Mouse (Mus musculus): ENCODE results near the gene Rab3a. TPM values are rescaled to one million over a fixed set of nuclear protein-coding genes. Genes with fewer than 3 reads are reported as not detected.

Rab3a gene
- polyA plus RNA-seq, 1 experiment from 2014 or later, result 561 TPM

- H3K4me3 ChIP-seq, result 0 out of 2 replicates have a peak overlapping the region, but pooled peaks have one; percentile 2
- H3K27ac ChIP-seq (replicated peaks), result no peak overlapping the region
- peak overlapping the region; percentile 20 for H3K4me2 ChIP-seq
- no peak overlapping the region for H3K9ac ChIP-seq
- H3K4me1 ChIP-seq (replicated peaks), result peaks cover 39% of the 10 kb centered on the region
- peak; percentile 8; the same call in 1 of the 2 replicates for ATAC-seq (ENCODE audit: low FRiP score, low read depth)
- 0 out of 2 replicates have a peak, but pooled peaks cover 3% of the 10 kb centered on the region for H3K27me3 ChIP-seq
- H3K36me3 ChIP-seq, result peaks cover 39% of the 10 kb centered on the region
- 23% methylated on average over 30 of the region's 30 CpGs for WGBS
- H3K9me3 ChIP-seq, result no peaks in the 10 kb centered on the region
Measured at GRCm38 (mm10) chr8:70787941-70788667, 33.6 kb downstream of the Rab3a start.

GRCm38 (mm10) chr8:70789046-70789445 lies 34.6 kb downstream of the Rab3a start:
- Histone ChIP-seq H3K36me3 (peaks cover 30% of the 10 kb centered on the region), H3K9ac (no peak overlapping the region), H3K4me3 (no peak overlapping the region), H3K9me3 (no peaks in the 10 kb centered on the region), H3K27ac (replicated peaks) (no peak overlapping the region), H3K4me1 (replicated peaks) (peaks cover 46% of the 10 kb centered on the region), H3K4me2 (no peak overlapping the region), H3K27me3 (0 out of 2 replicates have a peak, but pooled peaks cover 3% of the 10 kb centered on the region)
- WGBS, result 86% methylated on average over 10 of the region's 10 CpGs
- no peak for ATAC-seq (ENCODE audit: low FRiP score, low read depth)

GRCm38 (mm10) chr8:70790846-70791245 lies 36.4 kb downstream of the Rab3a start:
- Histone ChIP-seq H3K4me2 (peak overlapping the region; percentile 86), H3K9me3 (no peaks in the 10 kb centered on the region), H3K9ac (peak overlapping the region; percentile 75; the same call in 1 of the 2 replicates), H3K36me3 (peaks cover 17% of the 10 kb centered on the region), H3K4me3 (no peak overlapping the region), H3K4me1 (replicated peaks) (peaks cover 48% of the 10 kb centered on the region), H3K27ac (replicated peaks) (no peak overlapping the region), H3K27me3 (0 out of 2 replicates have a peak, but pooled peaks cover 3% of the 10 kb centered on the region)
- no peak for ATAC-seq (ENCODE audit: low FRiP score, low read depth)
- 54% methylated on average over 8 of the region's 8 CpGs for WGBS

- ATAC-seq (ENCODE audit: low FRiP score, low read depth), result no peak
- Histone ChIP-seq H3K27me3 (0 out of 2 replicates have a peak, but pooled peaks cover 3% of the 10 kb centered on the region), H3K27ac (replicated peaks) (no peak overlapping the region), H3K4me3 (peak overlapping the region; percentile 60), H3K4me2 (peak overlapping the region; percentile 86), H3K9me3 (no peaks in the 10 kb centered on the region), H3K9ac (0 out of 2 replicates have a peak overlapping the region, but pooled peaks have one; percentile 75), H3K36me3 (peaks cover 13% of the 10 kb centered on the region; the same call in 1 of the 2 replicates), H3K4me1 (replicated peaks) (peaks cover 52% of the 10 kb centered on the region)
- WGBS, result 78% methylated on average over 7 of the region's 7 CpGs
Measured at GRCm38 (mm10) chr8:70791294-70791701, 36.8 kb downstream of the Rab3a start.

GRCm38 (mm10) chr8:70791975-70792691 lies 37.7 kb downstream of the Rab3a start:
- ATAC-seq (ENCODE audit: low FRiP score, low read depth), result peak; percentile 84
- peak overlapping the region; percentile 89 for H3K27ac ChIP-seq (replicated peaks)
- peak overlapping the region; percentile 75 for H3K9ac ChIP-seq
- H3K27me3 ChIP-seq, result 0 out of 2 replicates have a peak, but pooled peaks cover 3% of the 10 kb centered on the region
- H3K36me3 ChIP-seq, result peaks cover 5% of the 10 kb centered on the region; the same call in 1 of the 2 replicates
- peak overlapping the region; percentile 60 for H3K4me3 ChIP-seq
- H3K9me3 ChIP-seq, result no peaks in the 10 kb centered on the region
- WGBS, result 3% methylated on average over 58 of the region's 58 CpGs
- H3K4me2 ChIP-seq, result peak overlapping the region; percentile 86
- peaks cover 57% of the 10 kb centered on the region for H3K4me1 ChIP-seq (replicated peaks)

- peak overlapping the region; percentile 89 for H3K27ac ChIP-seq (replicated peaks)
- no peaks in the 10 kb centered on the region for H3K9me3 ChIP-seq
- H3K36me3 ChIP-seq, result peaks cover 4% of the 10 kb centered on the region; the same call in 1 of the 2 replicates
- under 1% methylated on average over 20 of the region's 20 CpGs for WGBS
- peak overlapping the region; percentile 60 for H3K4me3 ChIP-seq
- peaks cover 60% of the 10 kb centered on the region for H3K4me1 ChIP-seq (replicated peaks)
- peak overlapping the region; percentile 75 for H3K9ac ChIP-seq
- 0 out of 2 replicates have a peak, but pooled peaks cover 3% of the 10 kb centered on the region for H3K27me3 ChIP-seq
- H3K4me2 ChIP-seq, result peak overlapping the region; percentile 86
- no peak; the same call in 1 of the 2 replicates for ATAC-seq (ENCODE audit: low FRiP score, low read depth)
Measured at GRCm38 (mm10) chr8:70792700-70793099, 38.2 kb downstream of the Rab3a start.

- Histone ChIP-seq H3K36me3 (no peaks in the 10 kb centered on the region), H3K9ac (no peak overlapping the region), H3K4me1 (replicated peaks) (peaks cover 58% of the 10 kb centered on the region), H3K4me3 (no peak overlapping the region), H3K27me3 (peaks cover 6% of the 10 kb centered on the region), H3K9me3 (no peaks in the 10 kb centered on the region), H3K4me2 (no peak overlapping the region), H3K27ac (replicated peaks) (no peak overlapping the region)
- 96% methylated on average over 2 of the region's 2 CpGs for WGBS
- no peak for ATAC-seq (ENCODE audit: low FRiP score, low read depth)
Measured at GRCm38 (mm10) chr8:70794215-70794614, 39.7 kb downstream of the Rab3a start.

- Histone ChIP-seq H3K4me3 (no peak overlapping the region), H3K27ac (replicated peaks) (no peak overlapping the region), H3K36me3 (no peaks in the 10 kb centered on the region), H3K4me1 (replicated peaks) (peaks cover 56% of the 10 kb centered on the region), H3K9me3 (no peaks in the 10 kb centered on the region), H3K4me2 (0 out of 2 replicates have a peak overlapping the region, but pooled peaks have one; percentile 97), H3K9ac (no peak overlapping the region), H3K27me3 (peaks cover 12% of the 10 kb centered on the region)
- 86% methylated on average over 2 of the region's 2 CpGs for WGBS
- no peak for ATAC-seq (ENCODE audit: low FRiP score, low read depth)
Measured at GRCm38 (mm10) chr8:70795370-70795769, 40.9 kb downstream of the Rab3a start.

GRCm38 (mm10) chr8:70796403-70797080 lies 42.1 kb downstream of the Rab3a start:
- under 1% methylated on average over 54 of the region's 54 CpGs for WGBS
- Histone ChIP-seq H3K4me3 (peak overlapping the region; percentile 67), H3K27ac (replicated peaks) (peak overlapping the region; percentile 50; the same call in 1 of the 2 replicates), H3K9ac (peak overlapping the region; percentile 69), H3K36me3 (no peaks in the 10 kb centered on the region), H3K4me2 (peak overlapping the region; percentile 97), H3K9me3 (no peaks in the 10 kb centered on the region), H3K4me1 (replicated peaks) (peaks cover 47% of the 10 kb centered on the region), H3K27me3 (peaks cover 12% of the 10 kb centered on the region)
- peak; percentile 0; the same call in 1 of the 2 replicates for ATAC-seq (ENCODE audit: low FRiP score, low read depth)

- Histone ChIP-seq H3K9ac (peak overlapping the region; percentile 69), H3K36me3 (no peaks in the 10 kb centered on the region), H3K9me3 (no peaks in the 10 kb centered on the region), H3K27me3 (peaks cover 19% of the 10 kb centered on the region), H3K27ac (replicated peaks) (0 out of 2 replicates have a peak overlapping the region, but pooled peaks have one; percentile 30), H3K4me3 (peak overlapping the region; percentile 67), H3K4me2 (peak overlapping the region; percentile 97), H3K4me1 (replicated peaks) (peaks cover 41% of the 10 kb centered on the region)
- under 1% methylated on average over 57 of the region's 57 CpGs for WGBS
- ATAC-seq (ENCODE audit: low FRiP score, low read depth), result peak; percentile 87
Measured at GRCm38 (mm10) chr8:70797081-70798070, 42.9 kb downstream of the Rab3a start.
